Mouse (Mus musculus) left cerebral cortex, postnatal 36 days (tissue): ENCODE results near the gene Gm11232. TPM values are rescaled to one million over a fixed set of nuclear protein-coding genes. Genes with fewer than 3 reads are reported as not detected.

Experiments
- DNase-seq, 2 experiments: peaks; one replicate each; pipeline ENCODE4 v3.0.0; 2021 to 2022; ENCODE audit warnings: low spot score in 2 of 2, mixed read lengths in 1 of 2
- intact Hi-C: fragments of 180-260 bp; cut with DNase I; formaldehyde crosslinking; loops from one replicate; pipeline ENCODE4 v1.15.1; 2025
- total RNA-seq, 2 experiments: library from RNA; stranded (reverse); gene quantifications; 2 replicates each; pipeline ENCODE4 v1.2.3; 2021

Gene Gm11232
- total RNA-seq = not detected

- intact Hi-C loops = no loop called here
- DNase-seq = no peak
Observed at GRCm38 (mm10) chr4:71757865-71758264, at the start of gene Gm11232. Gene Gm11232 (minus strand): TSS chr4:71757965.

- intact Hi-C loops = no loop called here
- DNase-seq = no peak
Observed at GRCm38 (mm10) chr4:71805977-71806534, 48.3 kb upstream of the Gm11232 start.

GRCm38 (mm10) chr4:71765529-71765928 lies 7.8 kb upstream of the Gm11232 start:
- DNase-seq = no peak
- intact Hi-C loops = no loop called here

- no peak for DNase-seq
Observed at GRCm38 (mm10) chr4:71765071-71765470, 7.3 kb upstream of the Gm11232 start.

GRCm38 (mm10) chr4:71756441-71757221 lies 1.1 kb downstream of the Gm11232 start:
- no peak for DNase-seq

More at GRCm38 (mm10) chr4:71765071-71765470, 7.3 kb upstream of the Gm11232 start:
- intact Hi-C loops = no loop called here

GRCm38 (mm10) chr4:71745741-71746140 lies 12.0 kb downstream of the Gm11232 start:
- no peak for DNase-seq
- intact Hi-C loops = no loop called here

More at GRCm38 (mm10) chr4:71756441-71757221, 1.1 kb downstream of the Gm11232 start:
- intact Hi-C loops = no loop called here

- no peak for DNase-seq
- intact Hi-C loops = no loop called here
Observed at GRCm38 (mm10) chr4:71736529-71736928, 21.2 kb downstream of the Gm11232 start.

- peak; percentile 4 to 7 for DNase-seq
Observed at GRCm38 (mm10) chr4:71735261-71735660, 22.5 kb downstream of the Gm11232 start.

GRCm38 (mm10) chr4:71729401-71729800 lies 28.4 kb downstream of the Gm11232 start:
- intact Hi-C loops = no loop called here
- DNase-seq = no peak

More at GRCm38 (mm10) chr4:71735261-71735660, 22.5 kb downstream of the Gm11232 start:
- intact Hi-C loops = no loop called here

GRCm38 (mm10) chr4:71727611-71728010 lies 30.2 kb downstream of the Gm11232 start:
- DNase-seq = no peak
- intact Hi-C loops = no loop called here

- intact Hi-C loops = no loop called here
- no peak for DNase-seq
Observed at GRCm38 (mm10) chr4:71727056-71727455, 30.7 kb downstream of the Gm11232 start.

GRCm38 (mm10) chr4:71725889-71726288 lies 31.9 kb downstream of the Gm11232 start:
- intact Hi-C loops = no loop called here

More at GRCm38 (mm10) chr4:71725889-71726288, 31.9 kb downstream of the Gm11232 start:
- DNase-seq = no peak
